Comparison of ENCODE assay signal across 20 mouse cellular contexts in genomic region chr1:43169227-43169626, GRCm38 (mm10). TPM values are rescaled to one million over a fixed set of nuclear protein-coding genes. Genes with fewer than 3 reads are reported as not detected.
DNase-seq lines count a peak whose midpoint lies in the region; ATAC-seq and TF ChIP-seq lines count a peak whose summit lies in the region.
"Had no signal": no experiment of that assay in that cellular context is flagged by ENCODE, and none has a peak within 500 bp of the region (broad histone marks: within the 10 kb centered on the region; RNA-seq: fewer than 3 reads in every experiment).

No protein-coding gene starts in this region.

- no peak overlapping the region for H3K9ac ChIP-seq in embryonic facial prominence, embryonic 13.5 days
- no peak overlapping the region for H3K9ac ChIP-seq in heart, postnatal 0 days (replicated peaks; ENCODE audit: low read depth, low read length)
- H3K9ac ChIP-seq in CH12.LX (ENCODE audit: insufficient read depth, low read depth), result no peak overlapping the region
- H3K9ac ChIP-seq: forebrain, embryonic 12.5 days; limb, embryonic 12.5 days; liver, embryonic 15.5 days had no signal

- no peak overlapping the region for H3K4me2 ChIP-seq in embryonic facial prominence, embryonic 13.5 days
- H3K4me2 ChIP-seq in heart, postnatal 0 days (ENCODE audit: low read depth, low read length), result no peak overlapping the region
- peak overlapping the region; percentile 46; the same call in 1 of the 2 replicates for H3K4me2 ChIP-seq in CH12.LX (ENCODE audit: insufficient read depth, low read depth, poor library complexity, severe bottlenecking)
- H3K4me2 ChIP-seq: forebrain, embryonic 12.5 days; limb, embryonic 12.5 days; liver, embryonic 15.5 days had no signal

- H3K36me3 ChIP-seq in embryonic facial prominence, embryonic 13.5 days, result no peaks in the 10 kb centered on the region
- H3K36me3 ChIP-seq in embryonic facial prominence, embryonic 10.5 days (replicated peaks), result no peaks in the 10 kb centered on the region
- H3K36me3 ChIP-seq in heart, postnatal 0 days (replicated peaks; ENCODE audit: control insufficient read depth, insufficient read depth, low read length), result peaks cover 11% of the 10 kb centered on the region; the same call in 1 of the 2 replicates
- H3K36me3 ChIP-seq in CH12.LX (replicated peaks in 1 of 2; ENCODE audit: control insufficient read depth in 1 of 2, insufficient read depth in 1 of 2, low read length in 1 of 2), result no peaks in the 10 kb centered on the region
- H3K36me3 ChIP-seq: forebrain, embryonic 12.5 days; hindbrain, embryonic 10.5 days; limb, embryonic 12.5 days; liver, embryonic 15.5 days had no signal

- TF ChIP-seq POLR2A in CH12.LX (IDR thresholded peaks at IDR 0.05; ENCODE audit: low read depth, low read length), result no peak
- no peak for TF ChIP-seq POLR2A in embryonic fibroblast, embryonic 13.5 days (IDR thresholded peaks at IDR 0.05; ENCODE audit: low read depth, low read length)

- no peak overlapping the region for H3K4me3 ChIP-seq in embryonic facial prominence, embryonic 13.5 days
- no peak overlapping the region for H3K4me3 ChIP-seq in embryonic facial prominence, embryonic 10.5 days
- H3K4me3 ChIP-seq in heart, postnatal 0 days (ENCODE audit: low read depth, low read length), result no peak overlapping the region
- H3K4me3 ChIP-seq in CH12.LX (replicated peaks in 1 of 3; ENCODE audit: low read depth in 2 of 3, low read length in 2 of 3, poor library complexity in 1 of 3), result no peak overlapping the region
- H3K4me3 ChIP-seq in embryonic fibroblast, embryonic 13.5 days (ENCODE audit: insufficient read depth, low read length), result no peak overlapping the region
- H3K4me3 ChIP-seq: forebrain, embryonic 12.5 days; hindbrain, embryonic 10.5 days; limb, embryonic 12.5 days; liver, embryonic 15.5 days had no signal

- dilution Hi-C loops in CH12.LX (cut with MboI; ENCODE audit: extremely low pct_ligation_motif_present, extremely low pct_unique_long_range_greater_than_20kb, low sequenced_read_pairs), result no loop called here

- no peak for TF ChIP-seq RAD21 in CH12.LX (IDR thresholded peaks at IDR 0.05; ENCODE audit: low read depth, low read length)

- TF ChIP-seq EP300 in heart, postnatal 0 days (IDR thresholded peaks at IDR 0.05; ENCODE audit: low read depth), result no peak
- peak; percentile 24; the same call in 1 of the 2 replicates for TF ChIP-seq EP300 in CH12.LX (IDR thresholded peaks at IDR 0.05; ENCODE audit: low read length)

- peaks cover 17% of the 10 kb centered on the region for H3K4me1 ChIP-seq in embryonic facial prominence, embryonic 13.5 days
- peaks cover 11% of the 10 kb centered on the region for H3K4me1 ChIP-seq in embryonic facial prominence, embryonic 10.5 days
- peaks cover 63% of the 10 kb centered on the region for H3K4me1 ChIP-seq in heart, postnatal 0 days (ENCODE audit: control insufficient read depth, insufficient read depth)
- peaks cover 6 to 17% of the 10 kb centered on the region in 2 experiments for H3K4me1 ChIP-seq in CH12.LX (ENCODE audit: control insufficient read depth in 1 of 2, insufficient read depth in 2 of 2)
- H3K4me1 ChIP-seq in embryonic fibroblast, embryonic 13.5 days (ENCODE audit: control insufficient read depth, insufficient read depth, low read length), result peaks cover 28% of the 10 kb centered on the region
- H3K4me1 ChIP-seq: forebrain, embryonic 12.5 days; hindbrain, embryonic 10.5 days; liver, embryonic 15.5 days had no signal

- no peaks in the 10 kb centered on the region for H3K79me2 ChIP-seq in CH12.LX (replicated peaks; ENCODE audit: control insufficient read depth, extremely low read depth, insufficient read depth, poor library complexity, severe bottlenecking)

- WGBS in embryonic facial prominence, embryonic 13.5 days, result 65% methylated on average over 7 of the region's 7 CpGs
- WGBS in embryonic facial prominence, embryonic 10.5 days, result 83% methylated on average over 7 of the region's 7 CpGs
- WGBS in heart, postnatal 0 days, result 63% methylated on average over 7 of the region's 7 CpGs

- no peak for ATAC-seq in embryonic facial prominence, embryonic 13.5 days (ENCODE audit: insufficient number of reproducible peaks, insufficient read depth, low FRiP score, low TSS enrichment, low read depth)
- ATAC-seq in heart, postnatal 0 days (ENCODE audit: insufficient read depth, low read depth), result no peak
- ATAC-seq: activated CD4-positive, CD25-positive, alpha-beta regulatory T cell, adult 4 months; midbrain, embryonic 16.5 days had no signal

- TF ChIP-seq CTCF in heart, postnatal 0 days (IDR thresholded peaks at IDR 0.05; ENCODE audit: low read depth), result no peak
- TF ChIP-seq CTCF in CH12.LX (conservative IDR thresholded peaks at IDR 0.05 in 1 of 2, IDR thresholded peaks at IDR 0.05 in 1 of 2; ENCODE audit: low read depth in 2 of 2, low read length in 2 of 2), result no peak
- no peak for TF ChIP-seq CTCF in embryonic fibroblast, embryonic 13.5 days (IDR thresholded peaks at IDR 0.05; ENCODE audit: borderline replicate concordance, insufficient read depth, low read length)

- in situ Hi-C loops in CH12.LX (cut with MboI; ENCODE audit: low pct_ligation_motif_present, low pct_unique_long_range_greater_than_20kb, low sequenced_read_pairs), result no loop called here

- H3K27me3 ChIP-seq in embryonic facial prominence, embryonic 13.5 days, result no peaks in the 10 kb centered on the region
- H3K27me3 ChIP-seq in embryonic facial prominence, embryonic 10.5 days (replicated peaks; ENCODE audit: low read depth, poor library complexity, severe bottlenecking), result peaks cover 11% of the 10 kb centered on the region
- no peaks in the 10 kb centered on the region for H3K27me3 ChIP-seq in heart, postnatal 0 days (ENCODE audit: control insufficient read depth, insufficient read depth, low read length)
- H3K27me3 ChIP-seq in CH12.LX (replicated peaks), result no peaks in the 10 kb centered on the region

- H3K9me3 ChIP-seq in embryonic facial prominence, embryonic 13.5 days, result no peaks in the 10 kb centered on the region
- H3K9me3 ChIP-seq in embryonic facial prominence, embryonic 10.5 days, result no peaks in the 10 kb centered on the region
- H3K9me3 ChIP-seq in heart, postnatal 0 days (replicated peaks; ENCODE audit: control insufficient read depth, low read length), result no peaks in the 10 kb centered on the region
- H3K9me3 ChIP-seq in CH12.LX (replicated peaks; ENCODE audit: low read length), result no peaks in the 10 kb centered on the region
- H3K9me3 ChIP-seq: forebrain, embryonic 12.5 days; limb, embryonic 12.5 days; liver, embryonic 15.5 days had no signal

- H3K27ac ChIP-seq in embryonic facial prominence, embryonic 13.5 days, result peak overlapping the region; percentile 72
- H3K27ac ChIP-seq in embryonic facial prominence, embryonic 10.5 days (replicated peaks), result no peak overlapping the region
- H3K27ac ChIP-seq in heart, postnatal 0 days (ENCODE audit: low read depth), result peak overlapping the region; percentile 64
- H3K27ac ChIP-seq in CH12.LX (ENCODE audit: insufficient read depth, low read depth), result no peak overlapping the region
- H3K27ac ChIP-seq in embryonic fibroblast, embryonic 13.5 days (ENCODE audit: insufficient read depth, low read length), result peak overlapping the region; percentile 96
- H3K27ac ChIP-seq: forebrain, embryonic 12.5 days; hindbrain, embryonic 10.5 days; limb, embryonic 12.5 days; liver, embryonic 15.5 days had no signal

- no peak for DNase-seq in embryonic facial prominence, embryonic 10.5 days (ENCODE audit: low spot score)
- no peak for DNase-seq in heart, postnatal 0 days (ENCODE audit: low spot score)
- DNase-seq in heart, adult 8-10 months (ENCODE audit: low spot score), result no peak
- DNase-seq in CH12.LX (ENCODE audit: extremely low read depth), result peak; percentile 16
- no peak for DNase-seq in adrenal gland, adult (ENCODE audit: inconsistent age in 2 of 2, low spot score in 1 of 2)
- no peak for DNase-seq in layer of hippocampus, postnatal 14 days (ENCODE audit: low spot score in 2 of 2)
- DNase-seq: adrenal gland, postnatal 36 days; cerebellum, postnatal 14 days; kidney, adult 2 months; lung, postnatal 14 days; thymus, adult 18-20 months had no signal

TF ChIP-seq in CH12.LX, 34 proteins besides CTCF, POLR2A, EP300 and RAD21:
- TF ChIP-seq IRF4 (IDR thresholded peaks at IDR 0.05; ENCODE audit: low read depth, low read length) (peak; percentile 11), BHLHE40 (IDR thresholded peaks at IDR 0.05; ENCODE audit: low read depth, low read length) (0 out of 2 replicates have a peak, but pooled peaks have one; percentile 13), UBTF (IDR thresholded peaks at IDR 0.05; ENCODE audit: low read depth, low read length) (no peak), CHD1 (IDR thresholded peaks at IDR 0.05; ENCODE audit: low read depth, low read length) (no peak), ZKSCAN1 (IDR thresholded peaks at IDR 0.05; ENCODE audit: borderline replicate concordance, low read depth, low read length) (no peak), ETS1 (conservative IDR thresholded peaks at IDR 0.05; ENCODE audit: low read depth, low read length) (no peak), GABPA (IDR thresholded peaks at IDR 0.05; ENCODE audit: insufficient replicate concordance, low read depth, low read length) (no peak), JUND (conservative IDR thresholded peaks at IDR 0.05; ENCODE audit: low read depth, low read length) (no peak), ELF1 (IDR thresholded peaks at IDR 0.05; ENCODE audit: low read depth, low read length) (no peak), MEF2A (IDR thresholded peaks at IDR 0.05; ENCODE audit: borderline replicate concordance, low read depth, low read length) (no peak), MAX (IDR thresholded peaks at IDR 0.05; ENCODE audit: low read length) (no peak), MXI1 (IDR thresholded peaks at IDR 0.05; ENCODE audit: low read depth, low read length) (no peak), NRF1 (IDR thresholded peaks at IDR 0.05; ENCODE audit: low read depth, low read length) (no peak), PAX5 (IDR thresholded peaks at IDR 0.05; ENCODE audit: low read length) (no peak), ZNF384 (IDR thresholded peaks at IDR 0.05; ENCODE audit: low read depth, low read length) (peak; percentile 64)

RNA-seq across cellular contexts. Expression of gene Fhl2, which starts 27.6 kb away (rescaled TPM):
- polyA plus RNA-seq in embryonic facial prominence, embryonic 13.5 days (2015; fragmentation: Nextera tagmentation; extraction: Ambion mirVana), result 13.3 TPM in 2 replicates
- polyA plus RNA-seq in embryonic facial prominence, embryonic 10.5 days (2016; fragmentation: Nextera tagmentation; extraction: Ambion mirVana), result 10.7 and 11.2 TPM in 2 replicates
- total RNA-seq in heart, postnatal 0 days (2014; rRNA removed; ENCODE audit: low replicate concordance), result 2,555 and 2,942 TPM in 2 replicates
- 974 and 1,129 TPM in 2 replicates for polyA plus RNA-seq in heart, postnatal 0 days (2015; fragmentation: Nextera tagmentation; extraction: Ambion mirVana)
- total RNA-seq in heart, adult 8-10 months (2022), result 1,000 to 10,000 TPM; 1,741 to 2,078 (median 1,948) TPM
- total RNA-seq in CH12.LX (2012; rRNA removed) (0.21 TPM in 1 of 2 replicates, not detected in the other), CH12.LX (2014; rRNA removed) (0.13 TPM in 1 of 2 replicates, not detected in the other)
- polyA plus RNA-seq in CH12.LX (2012; ENCODE audit: insufficient read length, low read depth), result 0.14 TPM in 1 of 2 replicates, not detected in the other
- polyA plus RNA-seq in embryonic fibroblast, embryonic 13.5 days (2011; ENCODE audit: insufficient read length, low read depth, missing spikeins), result 92.1 and 137 TPM in 2 replicates
- total RNA-seq in layer of hippocampus, postnatal 14 days (2021), result 10 to 100 TPM; 43.5 to 46.4 TPM
- total RNA-seq: megakaryocyte-erythroid progenitor cell, adult 5-6 weeks had no signal

Comparison
In these comparisons a context has a peak if more than half of its experiments do, and no peak if none do; other contexts are left out.
1. H3K27ac ChIP-seq: peak in embryonic facial prominence, embryonic 13.5 days (single experiment), heart, postnatal 0 days (single experiment) and embryonic fibroblast, embryonic 13.5 days (single experiment); none in embryonic facial prominence, embryonic 10.5 days (single experiment) and CH12.LX (single experiment).